8 mouse cellular contexts compared by ENCODE assay signal in genomic region chr7:120677764-120678531, GRCm38 (mm10). TPM values are rescaled to one million over a fixed set of nuclear protein-coding genes. Genes with fewer than 3 reads are reported as not detected.
A peak's percentile ranks its signal among the peaks of the same experiment; 100 is the strongest.
DNase-seq lines count a peak whose midpoint lies in the region; ATAC-seq and TF ChIP-seq lines count a peak whose summit lies in the region.

No protein-coding gene starts in this region.

- H3K4me2 ChIP-seq in embryonic facial prominence, embryonic 12.5 days (replicated peaks): peak overlapping the region; percentile 81
- H3K4me2 ChIP-seq in heart, embryonic 11.5 days: peak overlapping the region; percentile 84
- H3K4me2 ChIP-seq in kidney, embryonic 15.5 days: peak overlapping the region; percentile 88
- H3K4me2 ChIP-seq in liver, embryonic 14.5 days (ENCODE audit: low read depth): peak overlapping the region; percentile 89
- peak overlapping the region; percentile 90 for H3K4me2 ChIP-seq in neural tube, embryonic 12.5 days (replicated peaks)

- H3K36me3 ChIP-seq in embryonic facial prominence, embryonic 12.5 days: no peaks in the 10 kb centered on the region
- H3K36me3 ChIP-seq in heart, embryonic 11.5 days (ENCODE audit: control insufficient read depth, insufficient read depth, low read length): no peaks in the 10 kb centered on the region
- H3K36me3 ChIP-seq in kidney, embryonic 15.5 days: no peaks in the 10 kb centered on the region
- no peaks in the 10 kb centered on the region for H3K36me3 ChIP-seq in liver, embryonic 14.5 days (replicated peaks; ENCODE audit: control insufficient read depth, insufficient read depth, low read depth)
- H3K36me3 ChIP-seq in neural tube, embryonic 12.5 days: no peaks in the 10 kb centered on the region

- H3K9me3 ChIP-seq in embryonic facial prominence, embryonic 12.5 days: no peaks in the 10 kb centered on the region
- no peaks in the 10 kb centered on the region for H3K9me3 ChIP-seq in heart, embryonic 11.5 days (replicated peaks; ENCODE audit: control insufficient read depth, low read length)
- H3K9me3 ChIP-seq in kidney, embryonic 15.5 days (replicated peaks): no peaks in the 10 kb centered on the region
- no peaks in the 10 kb centered on the region for H3K9me3 ChIP-seq in liver, embryonic 14.5 days (ENCODE audit: control insufficient read depth, low read length)
- H3K9me3 ChIP-seq in neural tube, embryonic 12.5 days: no peaks in the 10 kb centered on the region

- 0 out of 2 replicates have a peak overlapping the region, but pooled peaks have one; percentile 60 for H3K27ac ChIP-seq in embryonic facial prominence, embryonic 12.5 days
- peak overlapping the region; percentile 75; the same call in 1 of the 2 replicates for H3K27ac ChIP-seq in heart, embryonic 11.5 days (ENCODE audit: low read depth, low read length)
- peak overlapping the region; percentile 66; the same call in 1 of the 2 replicates for H3K27ac ChIP-seq in kidney, embryonic 15.5 days
- no peak overlapping the region; the same call in 1 of the 2 replicates for H3K27ac ChIP-seq in liver, embryonic 14.5 days
- no peak overlapping the region for H3K27ac ChIP-seq in neural tube, embryonic 12.5 days

- no peak for TF ChIP-seq EP300 in liver, embryonic 14.5 days (IDR thresholded peaks at IDR 0.05; ENCODE audit: low read depth)

- no peaks in the 10 kb centered on the region for H3K27me3 ChIP-seq in embryonic facial prominence, embryonic 12.5 days
- H3K27me3 ChIP-seq in heart, embryonic 11.5 days (ENCODE audit: control insufficient read depth, insufficient read depth, low read length): no peaks in the 10 kb centered on the region
- no peaks in the 10 kb centered on the region for H3K27me3 ChIP-seq in kidney, embryonic 15.5 days
- no peaks in the 10 kb centered on the region for H3K27me3 ChIP-seq in liver, embryonic 14.5 days (ENCODE audit: control insufficient read depth, insufficient read depth, low read length)
- H3K27me3 ChIP-seq in neural tube, embryonic 12.5 days (replicated peaks): no peaks in the 10 kb centered on the region

- H3K4me1 ChIP-seq in embryonic facial prominence, embryonic 12.5 days: peaks cover 20% of the 10 kb centered on the region
- peaks cover 33% of the 10 kb centered on the region for H3K4me1 ChIP-seq in heart, embryonic 11.5 days (ENCODE audit: control insufficient read depth, insufficient read depth, low read length)
- H3K4me1 ChIP-seq in kidney, embryonic 15.5 days: peaks cover 26% of the 10 kb centered on the region
- peaks cover 44% of the 10 kb centered on the region in 2 experiments for H3K4me1 ChIP-seq in liver, embryonic 14.5 days (replicated peaks; ENCODE audit: control insufficient read depth in 2 of 2, insufficient read depth in 2 of 2, low read length in 1 of 2)
- peaks cover 19% of the 10 kb centered on the region for H3K4me1 ChIP-seq in neural tube, embryonic 12.5 days

- 2% methylated on average over 41 of the region's 42 CpGs for WGBS in embryonic facial prominence, embryonic 12.5 days
- WGBS in heart, embryonic 11.5 days (ENCODE audit: insufficient replicate concordance): 3% methylated on average over 41 of the region's 42 CpGs
- 1% methylated on average over 42 of the region's 42 CpGs for WGBS in kidney, embryonic 15.5 days
- WGBS in liver, embryonic 14.5 days (ENCODE audit: insufficient replicate concordance): 2% methylated on average over 42 of the region's 42 CpGs
- 2% methylated on average over 42 of the region's 42 CpGs for WGBS in neural tube, embryonic 12.5 days

- no peak for TF ChIP-seq CTCF in liver, embryonic 14.5 days (IDR thresholded peaks at IDR 0.05; ENCODE audit: low read depth)

- ATAC-seq in embryonic facial prominence, embryonic 12.5 days (ENCODE audit: insufficient number of reproducible peaks, insufficient read depth, low FRiP score, low TSS enrichment): peak; percentile 57
- peak; percentile 50 for ATAC-seq in heart, embryonic 11.5 days (replicated peaks; ENCODE audit: insufficient number of reproducible peaks, low FRiP score, low TSS enrichment)
- ATAC-seq in kidney, embryonic 15.5 days (replicated peaks; ENCODE audit: low FRiP score): peak; percentile 43
- peak; percentile 74 for ATAC-seq in liver, embryonic 14.5 days (ENCODE audit: insufficient read depth)
- peak; percentile 83 for ATAC-seq in neural tube, embryonic 12.5 days (ENCODE audit: low FRiP score, low read depth)

- H3K4me3 ChIP-seq in embryonic facial prominence, embryonic 12.5 days: peak overlapping the region; percentile 90
- H3K4me3 ChIP-seq in heart, embryonic 11.5 days (ENCODE audit: low read depth, low read length): peak overlapping the region; percentile 95
- peak overlapping the region; percentile 92 for H3K4me3 ChIP-seq in kidney, embryonic 15.5 days (replicated peaks)
- H3K4me3 ChIP-seq in liver, embryonic 14.5 days (ENCODE audit: insufficient read depth in 1 of 2, low read depth in 2 of 2, low read length in 2 of 2): peak overlapping the region; percentile 97 to 99
- H3K4me3 ChIP-seq in neural tube, embryonic 12.5 days: peak overlapping the region; percentile 88

- peak overlapping the region; percentile 95 for H3K9ac ChIP-seq in embryonic facial prominence, embryonic 12.5 days
- peak overlapping the region; percentile 96 for H3K9ac ChIP-seq in heart, embryonic 11.5 days (ENCODE audit: low read depth, low read length)
- H3K9ac ChIP-seq in kidney, embryonic 15.5 days: peak overlapping the region; percentile 89
- H3K9ac ChIP-seq in liver, embryonic 14.5 days (replicated peaks): peak overlapping the region; percentile 89
- H3K9ac ChIP-seq in neural tube, embryonic 12.5 days: peak overlapping the region; percentile 88

- DNase-seq in 3T3-L1 (ENCODE audit: low read depth, low spot score): peak; percentile 14
- DNase-seq in adrenal gland, adult 2 months: peak; percentile 68
- no peak for DNase-seq in liver, embryonic 14.5 days (ENCODE audit: low read depth in 3 of 3, low spot score in 3 of 3)
- DNase-seq in testis, postnatal 14 days (ENCODE audit: low spot score): peak; percentile 56

RNA-seq across cellular contexts. Expression of gene Mosmo, which starts 0.5 kb away (rescaled TPM):
- total RNA-seq in adrenal gland, adult 2 months (2021): 10 to 100 TPM; 29.3 to 41.6 TPM
- polyA plus RNA-seq in adrenal gland, adult 2 months (2012; rRNA removed): 30.9 and 43.3 TPM in 2 replicates
- 15.4 and 16.0 TPM in 2 replicates for polyA plus RNA-seq in embryonic facial prominence, embryonic 12.5 days (2016; fragmentation: Nextera tagmentation; extraction: Ambion mirVana)
- 12.5 and 17.8 TPM in 2 replicates for polyA plus RNA-seq in heart, embryonic 11.5 days (2014; fragmentation: Nextera tagmentation; extraction: Ambion mirVana)
- 12.3 and 13.3 TPM in 2 replicates for polyA plus RNA-seq in kidney, embryonic 15.5 days (2015; fragmentation: Nextera tagmentation; extraction: Ambion mirVana)
- polyA plus RNA-seq in liver, embryonic 14.5 days (2012; rRNA removed): 8.0 and 9.6 TPM in 2 replicates
- 4.8 and 6.3 TPM in 2 replicates for polyA plus RNA-seq in liver, embryonic 14.5 days (2014; fragmentation: Nextera tagmentation; extraction: Ambion mirVana)
- 14.8 and 16.6 TPM in 2 replicates for polyA plus RNA-seq in neural tube, embryonic 12.5 days (2016; fragmentation: Nextera tagmentation; extraction: Ambion mirVana)

RNA-seq across cellular contexts. Expression of gene Pdzd9, which starts 7.8 kb away (rescaled TPM):
- not detected for total RNA-seq in adrenal gland, adult 2 months (2021)
- not detected in 2 replicates for polyA plus RNA-seq in adrenal gland, adult 2 months (2012; rRNA removed)
- polyA plus RNA-seq in embryonic facial prominence, embryonic 12.5 days (2016; fragmentation: Nextera tagmentation; extraction: Ambion mirVana): 0.56 and 0.60 TPM in 2 replicates
- polyA plus RNA-seq in heart, embryonic 11.5 days (2014; fragmentation: Nextera tagmentation; extraction: Ambion mirVana): 0.28 and 0.43 TPM in 2 replicates
- polyA plus RNA-seq in kidney, embryonic 15.5 days (2015; fragmentation: Nextera tagmentation; extraction: Ambion mirVana): 0.37 and 0.52 TPM in 2 replicates
- polyA plus RNA-seq in liver, embryonic 14.5 days (2012; rRNA removed): 0.02 and 0.03 TPM in 2 replicates
- polyA plus RNA-seq in liver, embryonic 14.5 days (2014; fragmentation: Nextera tagmentation; extraction: Ambion mirVana): 0.06 and 0.14 TPM in 2 replicates
- polyA plus RNA-seq in neural tube, embryonic 12.5 days (2016; fragmentation: Nextera tagmentation; extraction: Ambion mirVana): 0.22 and 0.46 TPM in 2 replicates

RNA-seq across cellular contexts. Expression of gene Uqcrc2, which starts 43.0 kb away (rescaled TPM):
- total RNA-seq in adrenal gland, adult 2 months (2021): 100 to 1,000 TPM; 350 to 468 TPM
- polyA plus RNA-seq in adrenal gland, adult 2 months (2012; rRNA removed): 29.6 and 34.2 TPM in 2 replicates
- polyA plus RNA-seq in embryonic facial prominence, embryonic 12.5 days (2016; fragmentation: Nextera tagmentation; extraction: Ambion mirVana): 166 and 177 TPM in 2 replicates
- 429 and 456 TPM in 2 replicates for polyA plus RNA-seq in heart, embryonic 11.5 days (2014; fragmentation: Nextera tagmentation; extraction: Ambion mirVana)
- 241 and 250 TPM in 2 replicates for polyA plus RNA-seq in kidney, embryonic 15.5 days (2015; fragmentation: Nextera tagmentation; extraction: Ambion mirVana)
- polyA plus RNA-seq in liver, embryonic 14.5 days (2012; rRNA removed): 86.8 and 95.8 TPM in 2 replicates
- 136 and 142 TPM in 2 replicates for polyA plus RNA-seq in liver, embryonic 14.5 days (2014; fragmentation: Nextera tagmentation; extraction: Ambion mirVana)
- polyA plus RNA-seq in neural tube, embryonic 12.5 days (2016; fragmentation: Nextera tagmentation; extraction: Ambion mirVana): 176 and 181 TPM in 2 replicates

Comparison
In these comparisons a context has a peak if more than half of its experiments do, and no peak if none do; other contexts are left out.
1. DNase-seq: peak in 3T3-L1 (single experiment), adrenal gland, adult 2 months (single experiment) and testis, postnatal 14 days (single experiment); none in liver, embryonic 14.5 days (0 of 3).
2. H3K27ac ChIP-seq: peak in embryonic facial prominence, embryonic 12.5 days (single experiment), heart, embryonic 11.5 days (single experiment) and kidney, embryonic 15.5 days (single experiment); none in liver, embryonic 14.5 days (single experiment) and neural tube, embryonic 12.5 days (single experiment).
3. Peak in every context shown above with its lines, with median percentiles within 50 percentile points of each other: ATAC-seq, H3K4me2 ChIP-seq, H3K4me3 ChIP-seq and H3K9ac ChIP-seq.